Mouse (Mus musculus) liver, embryonic 14.5 days (tissue): ENCODE measurements around the gene Wdtc1. TPM values are rescaled to one million over a fixed set of nuclear protein-coding genes. Genes with fewer than 3 reads are reported as not detected.

Source experiments
- ATAC-seq: fragments of 200-750 bp; cut with Nextera tagmentation; 2 replicates; pipeline ENCODE4 v1.8.0; 2017; ENCODE audit warnings: moderate number of reproducible peaks, mild to moderate bottlenecking, moderate library complexity; ENCODE audit not compliant: insufficient read depth
- DNase-seq, 3 experiments: peaks; one replicate each; pipeline ENCODE4 v3.0.0-alpha.2; 2012 to 2013; ENCODE audit warnings: low read depth in 3 of 3, low spot score in 3 of 3
- H3K27ac ChIP-seq: fragments of 300-500 bp; sonication (generic); 2 replicates; pipeline ENCODE4 v1.5.1; 2014; ENCODE audit warnings: moderate library complexity, mild to moderate bottlenecking, control low read depth, inconsistent platforms
- H3K27me3 ChIP-seq: fragments of 300-500 bp; sonication (generic); 2 replicates; pipeline ENCODE4 v1.6.1; 2014; ENCODE audit warnings: mild to moderate bottlenecking, low read length, moderate library complexity; ENCODE audit not compliant: control insufficient read depth, insufficient read depth
- H3K36me3 ChIP-seq: fragments of 300-500 bp; sonication (generic); replicated peaks from 2 replicates; pipeline ENCODE4 v1.6.1; 2014; ENCODE audit warnings: low read depth; ENCODE audit not compliant: control insufficient read depth, insufficient read depth
- H3K4me1 ChIP-seq, 2 experiments: fragments of 200-500 bp in 1 of 2; fragments of 300-500 bp in 1 of 2; sonication (generic) in 1 of 2; replicated peaks; 2 replicates each; pipeline ENCODE4 v1.6.1; 2012 to 2014; ENCODE audit warnings: antibody characterized with exemption in 1 of 2, inconsistent platforms in 1 of 2, low read length in 1 of 2; ENCODE audit not compliant: control insufficient read depth in 2 of 2, insufficient read depth in 2 of 2
- H3K4me2 ChIP-seq: fragments of 300-500 bp; sonication (generic); 2 replicates; pipeline ENCODE4 v1.6.1; 2014; ENCODE audit warnings: low read depth, mild to moderate bottlenecking, control low read depth, moderate library complexity
- H3K4me3 ChIP-seq, 2 experiments: fragments of 200-500 bp in 1 of 2; fragments of 300-500 bp in 1 of 2; sonication (generic) in 1 of 2; 2 replicates each; pipeline ENCODE4 v1.5.1; 2012 to 2014; ENCODE audit warnings: low read depth in 2 of 2, low read length in 2 of 2, mild to moderate bottlenecking in 2 of 2, control low read depth in 1 of 2, inconsistent platforms in 1 of 2, moderate library complexity in 1 of 2; ENCODE audit not compliant: insufficient read depth in 1 of 2
- H3K9ac ChIP-seq: fragments of 300-500 bp; sonication (generic); replicated peaks from 2 replicates; pipeline ENCODE4 v1.6.1; 2014; ENCODE audit warnings: mild to moderate bottlenecking, control low read depth, moderate library complexity
- H3K9me3 ChIP-seq: fragments of 300-500 bp; sonication (generic); 2 replicates; pipeline ENCODE4 v1.6.1; 2016; ENCODE audit warnings: low read length, mixed read lengths; ENCODE audit not compliant: control insufficient read depth
- CTCF ChIP-seq: IDR thresholded peaks from 2 replicates; pipeline ENCODE4 v1.5.1; 2016; ENCODE audit warnings: antibody characterized with exemption, low read depth, control low read depth
- EP300 ChIP-seq: IDR thresholded peaks from 2 replicates; pipeline ENCODE4 v1.6.1; 2016; ENCODE audit warnings: antibody characterized with exemption, low read depth
- WGBS: fragments of 180-500 bp; shearing (Covaris S2); extraction: QIAGEN DNeasy Blood & Tissue Kit; methylation state at CpG from one replicate; pipeline ENCODE4 v1.1.7; 2014; ENCODE audit not compliant: insufficient replicate concordance; 5-methylcytosine and 5-hydroxymethylcytosine counted together
- polyA plus RNA-seq, 2 experiments: library from polyadenylated mRNA; depleted of rRNA in 1 of 2; stranded (reverse) in 1 of 2; unstranded in 1 of 2; fragments of >200 nt; fragmentation: Nextera tagmentation in 1 of 2; extraction: Ambion mirVana in 1 of 2; gene quantifications; 2 replicates each; pipeline versions ENCODE4 v1.2.1 to v1.2.3; 2012 to 2014

Gene Wdtc1
- polyA plus RNA-seq, 2 experiments, result 6.4 to 7.3 TPM

- Histone ChIP-seq H3K4me3 (peak overlapping the region; percentile 82 to 90), H3K27me3 (no peaks in the 10 kb centered on the region), H3K9me3 (no peaks in the 10 kb centered on the region), H3K36me3 (no peaks in the 10 kb centered on the region), H3K27ac (peak overlapping the region; percentile 54), H3K4me1 (peaks cover 36 to 44% of the 10 kb centered on the region in 2 experiments), H3K4me2 (peak overlapping the region; percentile 99), H3K9ac (peak overlapping the region; percentile 90)
- TF ChIP-seq CTCF (no peak), EP300 (no peak)
- DNase-seq (peak in 2 of 3 experiments; percentile 71 to 77), ATAC-seq (no peak)
- WGBS, result 47% methylated on average over 22 of the region's 22 CpGs
Measured at GRCm38 (mm10) chr4:133370298-133371274, 17.3 kb upstream of the Wdtc1 start.

GRCm38 (mm10) chr4:133369553-133370297 lies 16.4 kb upstream of the Wdtc1 start, which contains the start of gene Slc9a1:
Gene Slc9a1 (plus strand): TSS chr4:133369706.
- peak; percentile 97 for TF ChIP-seq CTCF
- TF ChIP-seq EP300, result peak; percentile 49
- Histone ChIP-seq H3K9ac (peak within 1 kb of the TSS; percentile 90), H3K4me2 (peak within 1 kb of the TSS; percentile 99), H3K27me3 (no peaks in the 10 kb centered on the region), H3K9me3 (no peaks in the 10 kb centered on the region), H3K27ac (peak within 1 kb of the TSS; percentile 54), H3K4me3 (peak within 1 kb of the TSS; percentile 82 to 90), H3K36me3 (no peaks in the 10 kb centered on the region), H3K4me1 (peaks cover 33 to 39% of the 10 kb centered on the region in 2 experiments)
- DNase-seq (peak; percentile 80 to 82 (median 80)), ATAC-seq (peak; percentile 89)
- under 1% methylated on average over 40 of the region's 40 CpGs for WGBS

GRCm38 (mm10) chr4:133354641-133355040 lies 1.4 kb upstream of the Wdtc1 start:
- Histone ChIP-seq H3K4me1 (peaks cover 4 to 15% of the 10 kb centered on the region in 2 experiments), H3K27ac (no peak overlapping the region), H3K9me3 (no peaks in the 10 kb centered on the region), H3K9ac (no peak overlapping the region), H3K4me3 (no peak overlapping the region), H3K27me3 (no peaks in the 10 kb centered on the region), H3K4me2 (no peak overlapping the region), H3K36me3 (no peaks in the 10 kb centered on the region)
- WGBS, result 77% methylated on average over 6 of the region's 6 CpGs
- ATAC-seq (no peak), DNase-seq (no peak)
- TF ChIP-seq CTCF, result no peak

GRCm38 (mm10) chr4:133352797-133353196 lies 484 bp downstream of the Wdtc1 start:
- no peaks in the 10 kb centered on the region for H3K9me3 ChIP-seq
- ATAC-seq, result no peak
- WGBS, result 51% methylated on average over 10 of the region's 10 CpGs
- no peak overlapping the region for H3K9ac ChIP-seq
- no peak overlapping the region for H3K4me2 ChIP-seq
- peaks cover 4 to 15% of the 10 kb centered on the region in 2 experiments for H3K4me1 ChIP-seq
- no peak for DNase-seq
- H3K27ac ChIP-seq, result no peak overlapping the region
- H3K4me3 ChIP-seq, result 0 out of 4 replicates have a peak overlapping the region, but pooled peaks of 1 of the 2 experiments have one; percentile 7
- H3K27me3 ChIP-seq, result no peaks in the 10 kb centered on the region
- TF ChIP-seq CTCF (no peak), EP300 (no peak)
- no peaks in the 10 kb centered on the region for H3K36me3 ChIP-seq
